Mouse (Mus musculus): ENCODE results near the gene Galntl6.

- TF ChIP-seq CTCF (conservative IDR thresholded peaks at IDR 0.05; ENCODE audit: low read length) (no peak), NANOG (IDR thresholded peaks at IDR 0.05; ENCODE audit: borderline replicate concordance, low read length) (no peak), POU5F1 (IDR thresholded peaks at IDR 0.05; ENCODE audit: borderline replicate concordance, low read length) (no peak)
These were observed 888.8 kb downstream of the Galntl6 start for GRCm38 (mm10) chr8:58023426-58024176.

Data from E14TG2a.4 (cell line).